Mouse (Mus musculus): Measurements from ENCODE around the gene Tmem63a.
"Not testable (repeated sequence)": the region's sequence is repeated elsewhere in the genome, so short reads cannot be mapped to it uniquely, and the experiment has no call there.

The Tmem63a gene

DNA sequence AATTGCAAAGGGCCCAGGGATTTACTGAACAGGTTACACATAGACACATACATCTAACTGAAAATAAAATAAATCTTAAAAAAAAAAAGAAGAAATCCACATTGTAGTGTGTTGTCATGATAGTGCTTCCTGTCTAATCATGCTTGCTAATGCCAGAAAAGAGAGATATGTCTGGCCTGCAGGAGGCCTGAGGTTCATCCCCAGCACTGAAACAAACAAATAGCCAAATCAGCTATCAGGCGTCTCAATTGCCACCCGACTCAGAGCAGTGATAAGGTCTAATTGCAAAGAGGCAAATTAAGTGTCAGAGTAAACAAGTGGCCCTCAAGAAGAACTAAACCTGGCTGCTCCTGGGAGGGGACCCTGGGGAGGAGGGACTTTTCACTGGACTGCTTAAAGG is 12.5 kb upstream of the Tmem63a start:
- no peak for DNase-seq

DNA sequence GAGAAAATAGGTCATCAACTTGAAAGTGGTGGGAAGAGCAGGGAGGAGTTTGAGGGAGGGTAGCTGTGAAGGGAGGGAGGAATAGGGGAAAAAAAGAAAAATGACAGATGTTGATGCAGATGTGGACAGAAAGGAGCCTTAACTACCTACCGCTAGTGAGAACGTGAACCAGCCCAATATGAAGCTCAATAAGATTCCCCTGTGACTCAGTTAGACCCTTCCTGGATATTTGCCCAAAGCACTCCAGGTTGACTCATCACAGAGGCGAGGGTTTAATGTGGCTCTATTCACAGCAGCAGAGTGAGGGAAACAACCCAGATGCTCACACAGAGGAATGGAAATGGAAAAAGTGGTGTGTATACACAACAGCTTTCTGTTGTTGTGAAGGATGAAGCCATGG is 11.0 kb upstream of the Tmem63a start:
- no peak for DNase-seq

DNA sequence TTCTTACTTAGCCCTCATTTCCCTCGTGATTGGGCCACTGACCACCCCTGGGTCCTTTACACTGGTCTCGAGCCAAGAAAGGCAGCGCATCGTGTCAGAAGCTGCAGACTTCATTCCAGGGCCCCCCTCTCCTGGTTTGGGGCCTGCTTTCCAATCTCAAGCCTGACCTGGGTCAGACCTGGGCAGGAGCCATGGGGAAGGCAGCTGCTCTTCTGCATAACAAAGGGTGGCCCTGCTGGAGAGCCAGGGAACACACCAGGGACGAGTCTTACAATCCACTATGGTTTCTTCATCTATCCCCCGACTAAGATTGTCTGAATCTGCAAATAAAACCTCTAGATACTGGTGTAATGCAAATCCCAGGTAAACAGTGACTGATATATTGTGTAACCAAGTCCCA is 8.5 kb upstream of the Tmem63a start:
- DNase-seq: no peak

DNA sequence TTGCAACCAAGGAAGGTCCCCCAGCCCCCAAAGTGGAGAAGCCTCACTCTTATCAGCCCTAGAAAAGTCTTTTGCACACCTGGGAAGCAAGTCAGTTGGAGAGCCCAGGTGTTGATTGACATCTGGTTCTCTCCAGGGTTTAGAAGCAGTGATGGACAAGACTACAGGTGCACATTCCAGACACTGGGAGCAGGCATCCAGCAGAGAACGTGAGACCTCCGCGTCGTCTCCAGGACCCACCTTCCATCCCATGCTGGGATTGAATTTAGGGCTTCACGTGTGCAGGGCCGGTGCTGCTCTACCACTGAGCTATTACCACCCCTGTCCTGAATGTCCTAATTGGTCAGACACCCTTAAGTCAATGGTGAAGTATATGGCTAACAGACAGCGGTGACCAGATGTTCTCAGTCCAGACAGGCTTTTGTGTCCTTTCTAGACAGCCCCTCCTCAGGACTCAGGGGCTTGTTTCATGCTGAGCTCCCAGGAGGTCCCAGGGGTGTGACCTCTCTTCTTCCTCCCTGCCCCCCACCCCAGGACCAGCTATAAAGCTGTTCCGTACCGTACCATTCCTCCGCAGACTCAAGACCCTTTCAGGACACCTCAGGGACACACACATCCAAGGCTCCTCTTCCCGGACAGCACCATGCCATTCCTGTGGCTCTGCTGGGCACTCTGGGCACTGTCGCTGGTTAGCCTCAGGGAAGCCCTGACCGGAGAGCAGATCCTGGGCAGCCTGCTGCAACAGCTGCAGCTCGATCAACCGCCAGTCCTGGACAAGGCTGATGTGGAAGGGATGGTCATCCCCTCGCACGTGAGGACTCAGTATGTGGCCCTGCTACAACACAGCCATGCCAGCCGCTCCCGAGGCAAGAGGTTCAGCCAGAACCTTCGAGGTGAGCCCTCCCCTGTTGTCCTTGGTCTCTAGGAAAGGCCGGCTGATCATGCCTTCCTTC is 7.4 kb upstream of the Tmem63a start, which contains the start of gene Lefty1:
Gene Lefty1, plus strand, starts transcription at position 556 of the 953 bp plus-strand sequence.
- no peak for DNase-seq

DNA sequence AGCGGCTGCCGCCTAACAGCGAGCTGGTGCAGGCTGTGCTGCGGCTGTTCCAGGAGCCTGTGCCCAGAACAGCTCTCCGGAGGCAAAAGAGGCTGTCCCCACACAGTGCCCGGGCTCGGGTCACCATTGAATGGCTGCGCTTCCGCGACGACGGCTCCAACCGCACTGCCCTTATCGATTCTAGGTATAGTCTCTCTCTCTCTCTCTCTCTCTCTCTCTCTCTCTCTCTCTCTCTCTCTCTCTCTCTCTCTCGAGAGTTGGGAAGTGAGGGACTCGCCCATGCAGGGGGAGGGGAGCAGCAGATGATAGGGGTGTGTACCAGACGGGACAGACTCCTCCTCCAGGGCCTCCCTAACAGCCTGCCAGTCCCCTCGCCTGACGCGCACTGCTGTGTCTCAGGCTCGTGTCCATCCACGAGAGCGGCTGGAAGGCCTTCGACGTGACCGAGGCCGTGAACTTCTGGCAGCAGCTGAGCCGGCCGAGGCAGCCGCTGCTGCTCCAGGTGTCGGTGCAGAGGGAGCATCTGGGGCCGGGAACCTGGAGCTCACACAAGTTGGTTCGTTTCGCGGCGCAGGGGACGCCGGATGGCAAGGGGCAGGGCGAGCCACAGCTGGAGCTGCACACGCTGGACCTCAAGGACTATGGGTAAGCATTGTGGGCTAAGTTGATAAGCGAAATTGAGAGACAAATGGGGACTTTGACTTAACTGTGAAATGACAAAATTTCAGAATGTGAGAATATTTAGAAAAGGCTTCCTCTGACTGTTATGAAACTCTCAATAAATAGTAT is 5.3 kb upstream of the Tmem63a start:
- DNase-seq: not testable (repeated sequence)

DNA sequence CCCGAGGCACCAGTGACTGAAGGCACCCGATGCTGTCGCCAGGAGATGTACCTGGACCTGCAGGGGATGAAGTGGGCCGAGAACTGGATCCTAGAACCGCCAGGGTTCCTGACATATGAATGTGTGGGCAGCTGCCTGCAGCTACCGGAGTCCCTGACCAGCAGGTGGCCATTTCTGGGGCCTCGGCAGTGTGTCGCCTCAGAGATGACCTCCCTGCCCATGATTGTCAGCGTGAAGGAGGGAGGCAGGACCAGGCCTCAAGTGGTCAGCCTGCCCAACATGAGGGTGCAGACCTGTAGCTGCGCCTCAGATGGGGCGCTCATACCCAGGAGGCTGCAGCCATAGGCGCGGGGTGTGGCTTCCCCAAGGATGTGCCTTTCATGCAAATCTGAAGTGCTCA is 4.5 kb upstream of the Tmem63a start:
- DNase-seq: not testable (repeated sequence)

DNA sequence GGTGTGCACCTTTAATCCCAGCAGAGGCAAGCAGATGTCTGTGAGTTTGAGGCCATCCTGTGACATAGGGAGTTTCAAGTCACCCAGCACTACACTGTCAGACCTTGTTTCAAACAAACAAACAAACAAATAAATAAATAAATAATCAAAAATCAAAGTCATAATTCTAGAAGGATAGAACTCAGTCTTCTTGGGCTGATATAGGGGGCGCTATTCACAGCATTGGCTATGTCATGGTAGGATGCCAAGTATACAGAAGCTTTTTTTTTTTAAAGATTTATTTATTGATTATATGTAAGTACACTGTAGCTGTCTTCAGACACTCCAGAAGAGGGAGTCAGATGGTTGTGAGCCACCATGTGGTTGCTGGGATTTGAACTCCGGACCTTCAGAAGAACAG is 3.4 kb upstream of the Tmem63a start:
- DNase-seq: not testable (repeated sequence)

DNA sequence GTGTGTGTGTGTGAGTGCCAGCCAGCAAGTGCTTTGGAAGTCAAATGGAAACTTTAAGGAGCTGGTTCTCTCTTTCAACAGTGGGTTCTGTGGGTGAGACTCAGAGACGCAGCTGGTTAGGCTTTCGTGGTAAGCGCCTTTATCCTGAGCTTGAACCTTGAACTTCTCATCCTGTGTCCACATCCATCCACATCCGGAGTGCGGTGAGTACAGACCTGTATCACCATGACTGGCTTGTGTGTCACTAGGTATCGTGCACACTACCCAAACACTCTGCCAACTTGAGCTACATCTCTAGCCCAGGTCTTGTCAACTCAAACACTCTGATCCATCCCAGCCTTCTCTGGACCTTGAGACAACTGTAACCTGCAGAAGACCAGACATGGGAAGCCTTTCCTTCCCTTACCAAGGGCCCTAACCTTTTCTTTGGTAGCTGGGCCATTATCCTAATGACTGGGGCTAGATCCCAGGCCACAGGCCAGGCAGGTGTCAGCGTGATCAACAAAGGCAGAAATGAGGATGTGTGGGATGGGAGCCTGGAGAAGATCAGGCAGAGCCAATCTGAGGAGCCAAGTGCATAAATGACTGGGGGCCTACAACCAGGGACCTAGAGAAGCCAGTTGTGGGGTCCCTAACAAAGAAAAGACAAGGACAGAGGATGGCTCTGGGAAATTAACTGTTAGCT is 1.2 kb upstream of the Tmem63a start:
- DNase-seq: no peak

DNA sequence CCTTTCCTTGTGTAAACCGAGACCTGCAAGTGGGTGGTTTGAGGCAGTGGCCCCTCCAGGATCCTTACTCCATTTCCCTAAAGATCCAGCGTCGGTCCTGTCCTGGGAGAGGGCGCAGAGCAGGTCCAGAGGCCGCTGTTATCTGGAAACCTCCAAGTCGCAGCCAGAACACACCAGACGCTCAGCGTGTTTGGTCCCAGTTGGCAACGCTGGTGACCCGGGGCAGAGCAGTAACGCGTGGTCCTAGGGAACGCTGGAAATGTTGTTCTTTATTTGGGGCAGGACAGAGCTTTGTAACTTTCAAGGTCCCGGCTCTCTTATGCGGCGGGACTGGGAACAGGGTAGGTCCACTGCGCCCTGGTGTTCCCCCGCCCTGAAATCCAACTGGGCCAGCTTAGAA is 418 bp upstream of the Tmem63a start:
- DNase-seq: no peak

DNA sequence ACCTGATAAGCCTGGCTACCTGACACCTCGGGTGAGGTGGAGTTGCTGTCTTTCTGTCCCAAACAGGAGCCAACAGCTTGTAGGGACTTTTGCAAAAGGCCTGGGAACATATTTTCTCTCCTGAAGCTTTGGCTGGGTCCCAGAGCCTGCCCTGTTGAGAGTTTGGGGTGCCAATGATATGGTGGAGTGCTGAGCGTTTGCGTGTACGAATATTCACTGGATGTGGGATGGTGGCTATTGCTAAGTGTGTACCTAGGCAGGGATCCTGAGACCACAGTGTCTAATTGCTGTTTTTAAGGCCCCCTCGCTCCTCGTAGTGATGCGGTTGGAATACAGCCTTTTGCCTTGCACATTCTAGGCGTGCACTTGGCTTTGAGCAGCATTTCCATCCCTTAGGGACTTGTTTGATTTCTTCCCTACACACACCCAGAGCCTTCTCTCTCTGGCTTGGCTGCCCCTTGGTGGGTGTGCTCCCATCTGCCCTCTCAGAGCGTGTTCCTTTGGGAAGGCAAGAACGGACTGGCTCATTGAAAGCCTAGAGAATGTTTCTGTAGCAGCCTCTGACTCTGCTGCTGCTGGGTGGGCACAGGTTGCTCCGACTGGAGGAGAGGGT is 994 bp downstream of the Tmem63a start:
- no peak for DNase-seq

DNA sequence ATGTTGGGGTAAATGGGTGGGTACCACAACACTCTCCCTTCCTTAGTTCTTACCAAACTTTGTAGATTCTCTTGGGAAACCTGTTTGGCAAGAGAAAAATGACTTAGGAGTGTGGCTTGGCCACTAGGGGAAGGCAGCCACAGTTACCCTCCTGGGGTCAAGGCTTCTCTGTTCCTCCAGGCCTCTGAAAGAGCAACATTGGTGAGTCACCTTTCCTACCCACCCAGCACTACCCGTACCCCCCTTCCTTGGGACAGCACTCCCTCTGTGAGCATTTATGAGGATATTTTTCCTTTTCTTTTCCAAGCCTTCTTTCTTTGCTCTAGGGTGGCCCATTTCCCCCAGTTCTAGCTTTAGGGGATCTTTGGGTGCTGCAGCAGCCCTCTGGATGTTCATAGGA is 1.8 kb downstream of the Tmem63a start:
- no peak for DNase-seq

DNA sequence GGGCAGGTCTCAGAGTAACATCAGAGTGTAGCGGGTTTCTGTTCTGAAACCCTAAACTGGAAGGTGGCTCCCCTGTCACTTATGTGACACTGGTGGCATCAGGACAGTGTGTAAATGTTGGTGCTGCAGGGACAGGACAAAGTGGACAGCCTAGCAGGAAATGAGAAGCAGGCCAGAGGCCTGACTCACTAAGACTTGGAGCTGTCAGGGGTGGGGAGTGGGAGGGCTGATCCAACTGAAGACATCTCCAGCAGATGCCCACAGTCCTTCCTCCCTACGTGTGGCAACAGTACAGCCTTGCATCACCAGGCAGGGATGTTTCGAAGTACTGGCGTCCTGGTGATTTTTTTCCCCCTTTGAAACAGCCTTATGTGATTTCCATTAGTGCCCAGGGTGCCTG is 2.4 kb downstream of the Tmem63a start:
- DNase-seq: no peak

DNA sequence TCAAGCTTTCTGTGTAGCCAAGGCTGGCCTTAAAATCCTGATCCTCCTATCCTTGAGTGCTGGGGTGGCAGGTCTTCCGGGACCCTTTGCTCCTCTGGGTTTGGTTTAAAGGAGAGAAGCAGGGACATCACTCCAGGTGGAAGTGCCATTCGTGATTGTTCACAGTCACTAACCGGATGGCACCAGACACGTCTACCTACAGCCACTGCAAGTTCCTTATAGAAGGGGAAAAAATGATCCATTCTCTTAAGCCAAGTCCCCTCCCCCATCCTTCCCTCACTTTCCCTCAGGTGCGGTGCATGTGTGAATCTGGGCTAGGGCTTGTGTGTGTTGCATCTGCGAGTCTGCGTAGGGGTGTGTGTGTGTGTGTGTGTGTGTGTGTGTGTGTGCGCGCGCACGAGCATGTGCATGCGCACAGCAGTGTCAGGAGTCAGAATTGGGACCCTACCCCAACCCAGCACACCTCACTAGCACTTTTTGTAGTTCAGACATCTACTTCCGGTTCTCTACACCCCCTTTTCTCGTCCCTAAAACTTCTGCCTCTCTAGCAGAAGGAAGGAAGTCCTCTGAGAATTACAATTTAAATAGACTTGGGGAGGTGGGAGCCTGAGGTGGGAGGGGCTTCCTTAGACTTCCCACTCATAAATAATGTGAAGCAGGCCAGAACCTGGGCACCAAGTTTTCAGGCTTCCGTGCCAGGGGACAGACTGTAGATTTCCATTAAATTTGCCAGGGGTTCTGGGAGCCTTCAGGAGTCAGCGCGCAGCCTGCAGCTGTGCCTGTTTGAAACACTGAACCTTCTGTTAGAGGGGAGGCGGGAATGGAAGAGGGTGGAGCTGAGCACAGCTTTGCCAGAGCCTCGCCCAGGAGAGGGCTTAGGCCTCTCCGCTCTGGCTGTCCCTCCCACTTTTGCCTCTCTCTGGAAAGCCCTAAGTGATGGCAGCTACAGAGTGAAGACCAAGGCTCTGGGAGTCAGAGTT is 3.1 kb downstream of the Tmem63a start:
- DNase-seq: no peak

DNA sequence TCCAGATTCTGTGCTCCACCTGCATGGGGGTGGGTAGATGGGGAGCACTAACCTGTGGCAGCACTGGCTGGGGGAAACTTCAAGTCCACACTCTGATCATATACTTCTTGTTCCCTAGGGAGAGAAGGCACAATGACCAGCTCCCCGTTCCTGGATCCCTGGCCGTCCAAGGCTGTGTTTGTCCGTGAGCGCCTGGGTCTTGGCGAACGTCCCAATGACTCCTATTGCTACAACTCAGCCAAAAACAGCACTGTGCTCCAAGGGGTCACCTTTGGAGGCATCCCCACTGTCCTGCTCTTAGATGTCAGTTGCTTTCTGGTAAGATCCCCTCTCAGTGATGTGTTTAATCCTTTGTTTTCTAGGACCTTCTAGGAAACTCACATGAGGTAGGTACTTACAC is 4.3 kb downstream of the Tmem63a start:
- no peak for DNase-seq

DNA sequence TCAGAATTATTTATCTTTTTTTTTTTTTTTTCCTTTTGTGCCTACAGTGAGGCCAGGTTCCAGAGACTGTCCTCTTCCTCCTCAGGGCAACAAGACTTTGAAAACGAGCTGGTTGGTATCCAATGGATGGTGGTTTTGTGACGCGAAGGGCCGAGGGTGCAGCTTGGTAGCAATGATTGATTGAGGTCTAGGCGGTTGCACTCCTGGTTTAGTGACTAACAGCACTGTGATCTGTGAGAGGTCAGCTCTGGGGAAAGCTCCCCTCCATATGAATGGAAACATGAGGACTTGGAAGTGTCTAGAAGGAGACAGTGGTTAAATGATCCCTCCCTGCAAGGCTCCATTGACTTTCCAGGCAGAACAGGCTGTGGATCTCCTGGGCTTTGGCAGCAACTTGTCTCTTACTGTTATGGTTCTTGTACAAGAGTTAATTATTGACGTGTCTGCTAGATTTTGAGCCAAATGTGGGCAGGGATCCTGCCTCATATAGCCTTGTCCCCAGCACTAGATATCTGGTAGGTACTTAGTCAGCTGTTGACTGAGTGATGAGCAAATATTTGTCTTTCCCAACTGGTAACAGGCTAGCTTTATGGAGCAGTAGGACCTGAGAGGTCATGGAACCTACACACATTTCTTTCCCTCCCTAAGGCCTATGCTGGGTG is 10.1 kb downstream of the Tmem63a start:
- DNase-seq: no peak

DNA sequence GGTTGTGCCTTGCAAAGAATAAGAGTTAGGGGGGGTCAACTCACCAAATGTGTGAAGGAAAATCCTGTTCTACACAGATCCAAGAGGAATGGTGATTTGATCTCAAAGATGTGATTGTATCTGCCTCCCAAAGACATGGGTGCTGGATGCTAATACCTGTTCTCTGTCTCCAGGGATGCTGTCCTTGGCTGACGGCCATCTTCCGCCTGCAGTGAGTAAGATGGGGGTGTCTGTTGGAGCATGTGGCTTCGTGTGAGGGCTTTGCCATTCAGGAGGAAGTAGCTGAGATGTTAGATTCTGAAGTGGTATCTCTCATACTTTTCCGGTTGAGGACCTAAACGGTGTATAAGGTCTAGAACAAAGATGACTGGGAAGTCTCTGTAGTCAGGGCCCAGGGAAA is 10.7 kb downstream of the Tmem63a start:
- DNase-seq: no peak

DNA sequence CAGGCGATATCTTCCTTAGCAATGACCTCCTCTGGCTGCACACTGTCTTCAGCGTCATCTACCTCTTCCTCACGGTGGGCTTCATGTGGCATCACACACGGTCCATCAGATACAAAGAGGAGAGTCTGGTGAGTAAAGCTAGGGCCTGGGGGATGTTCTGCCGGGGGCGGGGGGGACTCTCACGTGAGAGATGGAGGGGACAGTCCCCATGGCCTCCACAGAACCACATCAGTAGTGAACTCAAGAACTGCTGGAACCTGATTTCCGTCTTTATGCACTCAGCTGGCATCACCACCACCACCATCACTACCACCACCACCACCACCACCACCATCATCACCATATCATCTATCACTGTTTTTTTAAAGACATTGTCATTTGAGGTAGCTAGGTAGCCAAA is 14.3 kb downstream of the Tmem63a start:
- DNase-seq: no peak

DNA sequence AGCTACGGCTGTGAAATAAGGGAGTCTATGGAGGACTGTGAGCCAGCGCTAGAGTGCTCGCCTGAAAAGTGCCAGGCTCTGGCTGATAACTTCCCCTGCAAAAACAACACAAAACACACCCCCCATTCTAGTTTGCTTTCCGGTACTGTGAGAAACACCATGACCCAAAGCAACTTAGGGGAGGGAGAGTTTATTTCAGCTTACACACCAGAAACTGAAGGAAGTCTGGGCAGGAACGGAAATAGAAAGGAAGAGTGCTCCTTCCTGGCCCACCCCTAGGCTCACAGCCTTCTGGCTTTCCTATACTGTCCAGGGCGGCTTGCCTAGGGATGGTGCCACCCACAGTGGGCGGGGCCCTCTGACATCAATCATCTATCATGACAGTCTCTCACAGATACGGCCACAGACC is 14.8 kb downstream of the Tmem63a start:
- no peak for DNase-seq

DNA sequence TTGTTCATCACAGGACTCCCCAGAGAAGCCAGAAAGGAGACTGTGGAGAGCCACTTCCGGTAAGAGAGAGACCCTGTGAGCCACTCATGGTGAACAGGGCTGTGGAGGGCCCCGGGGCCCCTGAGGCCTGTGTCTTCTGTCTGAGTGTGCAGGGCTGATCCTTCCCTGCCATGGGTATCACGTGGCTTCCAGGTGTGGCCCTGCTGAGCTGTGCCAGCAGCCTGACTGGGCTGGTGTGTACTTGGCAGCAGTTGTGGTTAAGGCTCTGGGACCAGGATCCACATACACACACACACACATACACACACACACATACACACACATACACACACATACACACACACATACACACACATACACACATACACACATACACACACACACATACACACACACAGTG is 15.8 kb downstream of the Tmem63a start:
- no peak for DNase-seq

DNA sequence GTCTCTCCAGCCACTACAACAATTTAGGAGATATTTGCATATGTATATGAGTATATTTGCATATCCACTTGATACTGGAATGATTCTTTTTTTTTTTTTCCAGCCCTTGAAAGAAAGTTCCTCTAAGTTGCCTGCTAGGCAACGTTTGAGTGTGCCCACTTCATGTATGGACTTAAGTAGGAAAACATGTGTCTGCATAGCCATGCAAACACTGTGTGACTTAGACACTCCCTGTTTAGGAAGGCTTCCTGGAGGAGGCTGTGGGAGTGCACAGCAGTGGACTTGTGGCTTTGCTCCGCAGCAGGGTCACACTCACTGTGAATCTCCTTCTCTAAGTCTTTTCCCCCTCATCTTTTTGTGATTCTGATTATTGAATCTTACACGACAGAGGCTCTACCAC is 16.7 kb downstream of the Tmem63a start:
- DNase-seq: no peak

DNA sequence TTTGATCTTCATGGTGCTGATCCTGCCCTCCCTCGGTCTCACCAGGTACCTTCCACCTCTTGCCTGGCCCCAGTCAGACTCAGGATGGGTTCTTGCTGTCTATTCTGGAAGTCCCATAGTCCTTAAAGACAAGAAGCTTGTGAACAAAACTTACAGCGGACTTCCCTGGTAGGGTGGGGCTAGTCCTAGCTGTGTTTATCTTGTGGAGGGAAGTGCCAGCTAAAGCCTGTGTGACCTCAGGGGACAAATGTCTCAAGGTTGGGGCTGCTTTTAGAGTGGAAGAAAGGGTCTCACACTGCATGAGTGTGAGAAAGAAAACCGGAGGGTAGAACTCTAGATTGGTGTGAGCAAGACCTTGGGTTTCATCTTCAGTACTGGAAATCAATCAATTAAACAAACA is 23.6 kb downstream of the Tmem63a start:
- DNase-seq: no peak

All from cerebellum, adult 9-10 months (tissue).